Mouse (Mus musculus) frontal cortex, postnatal 10 days (tissue): ENCODE measurements around the gene Stk35.
"Not testable (repeated sequence)": the region's sequence is repeated elsewhere in the genome, so short reads cannot be mapped to it uniquely, and the experiment has no call there.

Experiments used
- DNase-seq, 2 experiments: peaks; one replicate each; pipeline ENCODE4 v3.0.0; 2022; ENCODE audit warnings: low spot score in 2 of 2, mixed read lengths in 1 of 2

Gene Stk35

GRCm38 (mm10) chr2:129834881-129835280, 34.6 kb downstream of the Stk35 start:
- no peak for DNase-seq

GRCm38 (mm10) chr2:129836921-129837320, 36.6 kb downstream of the Stk35 start:
- DNase-seq, result no peak

- DNase-seq, result no peak
These were observed 38.0 kb downstream of the Stk35 start for GRCm38 (mm10) chr2:129838321-129838720.

- no peak for DNase-seq
These were observed 45.5 kb downstream of the Stk35 start for GRCm38 (mm10) chr2:129845826-129846225.

- DNase-seq, result no peak
These were observed 46.2 kb downstream of the Stk35 start for GRCm38 (mm10) chr2:129846501-129846900.

GRCm38 (mm10) chr2:129849078-129849477, 48.8 kb downstream of the Stk35 start:
- DNase-seq, result not testable (repeated sequence)

GRCm38 (mm10) chr2:129851512-129851911, 51.2 kb downstream of the Stk35 start:
- peak in 1 of 2 experiments; percentile 30 for DNase-seq

- no peak for DNase-seq
These were observed 62.9 kb downstream of the Stk35 start for GRCm38 (mm10) chr2:129863256-129863655.

GRCm38 (mm10) chr2:129864958-129865357, 64.6 kb downstream of the Stk35 start:
- no peak for DNase-seq

GRCm38 (mm10) chr2:129869151-129869550, 68.8 kb downstream of the Stk35 start:
- DNase-seq, result no peak

- no peak for DNase-seq
These were observed 70.9 kb downstream of the Stk35 start for GRCm38 (mm10) chr2:129871246-129871645.

- no peak for DNase-seq
These were observed 71.8 kb downstream of the Stk35 start for GRCm38 (mm10) chr2:129872071-129872470.

GRCm38 (mm10) chr2:129873489-129873888, 73.2 kb downstream of the Stk35 start:
- peak; percentile 73 to 80 for DNase-seq

- no peak for DNase-seq
These were observed 73.8 kb downstream of the Stk35 start for GRCm38 (mm10) chr2:129874084-129874483.

- DNase-seq, result no peak
These were observed 74.3 kb downstream of the Stk35 start for GRCm38 (mm10) chr2:129874509-129875095.

GRCm38 (mm10) chr2:129876935-129877334, 76.6 kb downstream of the Stk35 start:
- no peak for DNase-seq

- DNase-seq, result peak; percentile 35 to 51
These were observed 79.5 kb downstream of the Stk35 start for GRCm38 (mm10) chr2:129879817-129880216.

GRCm38 (mm10) chr2:129880226-129880625, 79.9 kb downstream of the Stk35 start:
- no peak for DNase-seq

GRCm38 (mm10) chr2:129881886-129882285, 81.6 kb downstream of the Stk35 start:
- no peak for DNase-seq
